In the genomic region with DNA sequence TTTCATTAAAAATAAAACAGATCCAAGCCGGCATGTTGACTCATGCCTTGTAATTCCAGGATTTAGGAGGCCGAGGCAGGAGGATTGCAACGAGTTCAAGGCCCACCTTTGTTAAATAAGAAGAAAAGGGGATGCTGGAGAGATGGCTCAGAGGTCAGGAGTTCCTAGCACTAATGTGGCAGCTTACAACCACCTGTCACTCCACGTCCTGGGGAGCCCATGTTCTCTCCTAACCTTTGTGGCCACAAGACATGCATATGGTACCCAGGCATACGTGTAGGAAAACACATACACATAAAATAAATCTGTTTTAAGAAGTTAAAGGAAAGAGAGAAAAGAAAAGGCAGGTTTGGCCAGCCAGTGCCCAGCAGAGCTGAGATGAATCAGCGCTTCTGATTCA, we compare ENCODE assay signal across 8 mouse cellular contexts. TPM values are rescaled to one million over a fixed set of nuclear protein-coding genes. Genes with fewer than 3 reads are reported as not detected.
A peak's percentile ranks its signal among the peaks of the same experiment; 100 is the strongest.
DNase-seq lines count a peak whose midpoint lies in the region; ATAC-seq and TF ChIP-seq lines count a peak whose summit lies in the region.

No protein-coding gene starts in this region.

- DNase-seq in heart, postnatal 36 days, result no peak
- no peak for DNase-seq in testis, postnatal 10 days (ENCODE audit: low spot score)
- DNase-seq in spleen, postnatal 36 days (ENCODE audit: low spot score in 2 of 2), result no peak

- TF ChIP-seq POLR2A in testis, adult 2 months (IDR thresholded peaks at IDR 0.05; ENCODE audit: control insufficient read depth, low read depth, low read length), result no peak

- TF ChIP-seq CTCF in testis, adult 2 months (IDR thresholded peaks at IDR 0.05; ENCODE audit: control insufficient read depth, insufficient read depth, insufficient replicate concordance, low read depth, low read length), result no peak

- H3K4me2 ChIP-seq in heart, embryonic 11.5 days, result no peak overlapping the region
- no peak overlapping the region for H3K4me2 ChIP-seq in limb, embryonic 13.5 days (replicated peaks)
- no peak overlapping the region for H3K4me2 ChIP-seq in stomach, embryonic 15.5 days

- no peaks in the 10 kb centered on the region for H3K9me3 ChIP-seq in heart, embryonic 11.5 days (replicated peaks; ENCODE audit: control insufficient read depth, low read length)
- H3K9me3 ChIP-seq in limb, embryonic 13.5 days, result no peaks in the 10 kb centered on the region
- no peaks in the 10 kb centered on the region for H3K9me3 ChIP-seq in stomach, embryonic 15.5 days

- 45% methylated on average over 6 of the region's 6 CpGs for WGBS in heart, embryonic 11.5 days (ENCODE audit: insufficient replicate concordance)
- WGBS in limb, embryonic 13.5 days, result 65% methylated on average over 6 of the region's 6 CpGs
- WGBS in stomach, embryonic 15.5 days, result 65% methylated on average over 6 of the region's 6 CpGs

- intact Hi-C loops in heart, postnatal 36 days (cut with DNase I), result loop anchor here (5.0 kb wide), 1 partner anchor 36 kb away; no protein-coding TSS in a partner anchor

- no peak overlapping the region for H3K4me3 ChIP-seq in heart, embryonic 11.5 days (ENCODE audit: low read depth, low read length)
- H3K4me3 ChIP-seq in testis, adult 2 months (ENCODE audit: control insufficient read depth, low read depth, low read length), result no peak overlapping the region
- no peak overlapping the region for H3K4me3 ChIP-seq in limb, embryonic 13.5 days
- no peak overlapping the region for H3K4me3 ChIP-seq in stomach, embryonic 15.5 days (replicated peaks)

- no peaks in the 10 kb centered on the region for H3K27me3 ChIP-seq in heart, embryonic 11.5 days (ENCODE audit: control insufficient read depth, insufficient read depth, low read length)
- no peaks in the 10 kb centered on the region for H3K27me3 ChIP-seq in testis, adult 2 months (ENCODE audit: control insufficient read depth, insufficient read depth, low read length)
- no peaks in the 10 kb centered on the region for H3K27me3 ChIP-seq in limb, embryonic 13.5 days
- no peaks in the 10 kb centered on the region for H3K27me3 ChIP-seq in stomach, embryonic 15.5 days (replicated peaks)

- peak overlapping the region; percentile 86 for H3K27ac ChIP-seq in heart, embryonic 11.5 days (ENCODE audit: low read depth, low read length)
- peak overlapping the region; percentile 51; the same call in 1 of the 2 replicates for H3K27ac ChIP-seq in testis, adult 2 months (ENCODE audit: control insufficient read depth, insufficient read depth, low read depth, low read length)
- peak overlapping the region; percentile 72; the same call in 1 of the 2 replicates for H3K27ac ChIP-seq in limb, embryonic 13.5 days
- H3K27ac ChIP-seq in stomach, embryonic 15.5 days, result peak overlapping the region; percentile 94

- ATAC-seq in heart, embryonic 11.5 days (replicated peaks; ENCODE audit: insufficient number of reproducible peaks, low FRiP score, low TSS enrichment), result no peak
- no peak for ATAC-seq in limb, embryonic 13.5 days (ENCODE audit: low FRiP score, low read depth)
- no peak for ATAC-seq in stomach, embryonic 15.5 days (ENCODE audit: insufficient read depth, low FRiP score, low read depth)
- ATAC-seq in monocyte, adult 5-6 weeks (replicated peaks; ENCODE audit: insufficient number of reproducible peaks, low FRiP score, low TSS enrichment, poor library complexity, severe bottlenecking), result no peak

- 0 out of 2 replicates have a peak overlapping the region, but pooled peaks have one; percentile 12 for H3K9ac ChIP-seq in heart, embryonic 11.5 days (ENCODE audit: low read depth, low read length)
- H3K9ac ChIP-seq in limb, embryonic 13.5 days, result peak overlapping the region; percentile 19; the same call in 1 of the 2 replicates
- no peak overlapping the region for H3K9ac ChIP-seq in stomach, embryonic 15.5 days

- peaks cover 67% of the 10 kb centered on the region for H3K4me1 ChIP-seq in heart, embryonic 11.5 days (ENCODE audit: control insufficient read depth, insufficient read depth, low read length)
- H3K4me1 ChIP-seq in testis, adult 2 months (ENCODE audit: control insufficient read depth, insufficient read depth, low read length), result peaks cover 5% of the 10 kb centered on the region; the same call in 1 of the 2 replicates
- peaks cover 67% of the 10 kb centered on the region for H3K4me1 ChIP-seq in limb, embryonic 13.5 days
- H3K4me1 ChIP-seq in stomach, embryonic 15.5 days, result peaks cover 70% of the 10 kb centered on the region

- no peaks in the 10 kb centered on the region for H3K36me3 ChIP-seq in heart, embryonic 11.5 days (ENCODE audit: control insufficient read depth, insufficient read depth, low read length)
- H3K36me3 ChIP-seq in testis, adult 2 months (ENCODE audit: control insufficient read depth, insufficient read depth, low read length), result no peaks in the 10 kb centered on the region
- no peaks in the 10 kb centered on the region for H3K36me3 ChIP-seq in limb, embryonic 13.5 days
- H3K36me3 ChIP-seq in stomach, embryonic 15.5 days, result no peaks in the 10 kb centered on the region

RNA-seq across cellular contexts. Expression of a gene that starts 37.2 kb away (rescaled TPM):
- 37.3 and 55.8 TPM in 2 replicates for polyA plus RNA-seq in heart, embryonic 11.5 days (2014; fragmentation: Nextera tagmentation; extraction: Ambion mirVana)
- 10 to 100 TPM; 81.4 to 89.2 TPM for total RNA-seq in heart, postnatal 36 days (2021)
- 156 and 195 TPM in 2 replicates for polyA plus RNA-seq in testis, adult 2 months (2012; rRNA removed)
- 114 and 132 TPM in 2 replicates for polyA plus RNA-seq in limb, embryonic 13.5 days (2015; fragmentation: Nextera tagmentation; extraction: Ambion mirVana)
- polyA plus RNA-seq in stomach, embryonic 15.5 days (2015; fragmentation: Nextera tagmentation; extraction: Ambion mirVana), result 109 TPM in 2 replicates
- 66.9 to 107 TPM (median 85.9 TPM) in 3 replicates for total RNA-seq in monocyte, adult 5-6 weeks (2017)
